Mouse (Mus musculus) spleen, adult 2 months (tissue): Measurements from ENCODE around the gene Ruvbl2.

Source experiments
- CTCF ChIP-seq: fragments of 200-500 bp; IDR thresholded peaks from 2 replicates; pipeline ENCODE4 v1.5.1; 2011; ENCODE audit warnings: mild to moderate bottlenecking, inconsistent platforms; ENCODE audit not compliant: insufficient read depth, insufficient read length, insufficient replicate concordance; ENCODE audit errors: extremely low read depth
- POLR2A ChIP-seq: fragments of 200-500 bp; IDR thresholded peaks from 2 replicates; pipeline ENCODE4 v1.6.1; 2011; ENCODE audit warnings: low read depth, low read length, inconsistent platforms

GRCm38 (mm10) chr7:45461326-45461725 is 23.4 kb upstream of the Ruvbl2 start:
- TF ChIP-seq CTCF (no peak), POLR2A (no peak)
